Mouse (Mus musculus) heart, adult 2 months (tissue): ENCODE data around the gene D3Ertd751e.

ENCODE experiments used
- CTCF ChIP-seq: fragments of 200-600 bp; IDR thresholded peaks from 2 replicates; pipeline ENCODE4 v1.8.1; 2022; ENCODE audit warnings: antibody characterized with exemption, mild to moderate bottlenecking, moderate library complexity
- POLR2A ChIP-seq: fragments of 200-500 bp; IDR thresholded peaks from 2 replicates; pipeline ENCODE4 v1.6.1; 2011; ENCODE audit warnings: mild to moderate bottlenecking, low read depth, low read length, control low read depth; ENCODE audit not compliant: insufficient read depth

DNA sequence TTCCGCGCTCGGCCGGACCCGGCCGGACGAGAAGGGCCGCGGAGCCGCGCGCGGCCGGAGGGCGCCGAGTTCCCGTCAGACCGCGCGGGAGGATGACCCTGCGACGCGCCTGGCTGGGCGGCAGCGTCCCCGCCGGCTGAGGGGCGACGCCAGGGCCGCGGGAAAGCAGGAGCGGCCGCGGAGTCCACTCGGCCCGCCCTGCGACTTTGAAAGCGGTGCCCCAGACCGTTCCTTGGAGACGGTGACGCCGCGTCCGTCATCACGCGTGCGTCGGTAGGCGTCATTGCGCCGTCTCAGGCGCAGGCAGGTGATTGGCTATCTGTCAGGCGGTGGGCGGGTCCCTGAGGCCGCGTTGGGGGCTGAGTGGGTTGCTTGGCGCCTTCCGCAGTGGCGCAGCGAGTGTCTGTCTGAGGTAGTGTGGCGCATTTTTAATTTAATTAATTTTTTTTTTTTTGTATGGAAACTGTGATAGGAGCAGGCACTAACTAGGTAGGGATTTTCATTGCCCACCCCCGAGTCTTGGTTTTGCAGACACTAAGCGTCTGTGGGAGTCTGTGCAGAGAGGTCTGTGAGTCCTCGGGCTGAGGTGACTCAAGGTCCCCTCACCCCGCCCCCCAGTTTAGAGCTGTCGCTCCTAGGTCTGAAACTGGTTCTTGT is at the start of gene D3Ertd751e, which contains the start of gene Sclt1:
- TF ChIP-seq CTCF = peak; percentile 48
- peak; percentile 89 for TF ChIP-seq POLR2A
